Mouse (Mus musculus) G1E (cell line): ENCODE measurements around the gene Zfp72.

Experiments
- CTCF ChIP-seq: IDR thresholded peaks from 2 replicates; pipeline ENCODE4 v1.5.1; 2012; ENCODE audit warnings: low read depth, low read length, inconsistent platforms, mixed read lengths
- TAL1 ChIP-seq: conservative IDR thresholded peaks from 2 replicates; pipeline ENCODE4 v1.6.1; 2012; ENCODE audit warnings: low read depth, low read length, inconsistent platforms, mixed read lengths

DNA sequence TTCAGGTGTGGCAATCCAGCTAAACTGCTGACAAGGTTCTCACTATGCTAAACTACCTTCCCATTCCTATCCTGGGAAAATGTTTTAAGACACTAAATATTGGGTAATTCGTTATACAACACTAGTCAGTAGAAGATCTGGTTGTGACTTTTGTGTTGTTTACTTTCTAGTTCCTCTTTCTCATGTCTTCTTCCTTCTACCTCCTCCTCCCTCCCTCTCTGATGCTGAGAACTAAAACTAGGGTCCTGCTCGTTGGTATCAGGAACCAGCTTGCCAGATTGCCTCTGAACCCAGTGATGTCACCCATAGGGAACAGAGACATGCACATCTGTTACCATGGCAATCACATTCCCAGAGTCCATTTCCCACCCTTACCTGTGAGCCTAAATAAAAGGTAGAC lies 28.4 kb downstream of the Zfp72 start:
- no peak for TF ChIP-seq CTCF
- no peak for TF ChIP-seq TAL1
